16 mouse cellular contexts compared by ENCODE assay signal in the genomic region with DNA sequence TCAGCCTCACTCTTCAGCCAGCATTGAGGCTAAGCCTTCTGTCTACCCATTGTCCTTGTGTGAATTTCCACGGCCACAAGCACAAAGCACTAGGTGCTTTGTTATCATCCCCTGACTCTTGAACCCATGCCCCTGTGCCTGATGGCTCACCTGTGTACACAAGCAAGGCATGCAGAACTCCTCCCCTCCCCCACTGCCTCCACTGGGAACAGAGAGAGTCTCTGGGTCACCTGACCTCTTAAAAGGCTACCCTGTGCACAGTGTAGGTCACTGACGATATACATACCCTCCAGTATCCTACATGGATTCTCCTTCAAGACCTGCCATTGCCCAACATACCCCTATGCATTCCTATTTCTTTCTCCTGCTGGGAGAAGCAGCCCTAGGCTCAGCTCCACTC. TPM values are rescaled to one million over a fixed set of nuclear protein-coding genes. Genes with fewer than 3 reads are reported as not detected.
DNase-seq lines count a peak whose midpoint lies in the region; ATAC-seq and TF ChIP-seq lines count a peak whose summit lies in the region.
"Had no signal": no experiment of that assay in that cellular context is flagged by ENCODE, and none has a peak within 500 bp of the region (broad histone marks: within the 10 kb centered on the region; RNA-seq: fewer than 3 reads in every experiment).

No protein-coding gene starts in this region.

- H3K27me3 ChIP-seq in liver, postnatal 0 days (ENCODE audit: insufficient read depth, low read length): peaks cover 17% of the 10 kb centered on the region
- peaks cover 37% of the 10 kb centered on the region for H3K27me3 ChIP-seq in intestine, postnatal 0 days (replicated peaks; ENCODE audit: control insufficient read depth, insufficient read depth, low read length)
- H3K27me3 ChIP-seq in stomach, embryonic 16.5 days (ENCODE audit: control insufficient read depth, insufficient read depth, low read length): peaks cover 26% of the 10 kb centered on the region
- peaks cover 47% of the 10 kb centered on the region for H3K27me3 ChIP-seq in limb, embryonic 10.5 days (ENCODE audit: low read depth, poor library complexity, severe bottlenecking)

- peak; percentile 50 for DNase-seq in liver
- DNase-seq in liver, postnatal 0 days: no peak
- peak; percentile 52 to 72 for DNase-seq in kidney, postnatal 36 days
- DNase-seq in limb, embryonic 10.5 days (ENCODE audit: low spot score): no peak
- DNase-seq in cerebellum, adult 9-10 months: no peak
- DNase-seq: adrenal gland, adult 8-10 months; B cell, adult 2 months; cerebellum, postnatal 25 days; heart, postnatal 4 days; lung, postnatal 10 days had no signal

- no peak for ATAC-seq in liver, postnatal 0 days
- peak; percentile 14; the same call in 1 of the 2 replicates for ATAC-seq in intestine, postnatal 0 days
- ATAC-seq in stomach, embryonic 16.5 days (ENCODE audit: insufficient read depth, low FRiP score): no peak; the same call in 1 of the 2 replicates

- peaks cover 14% of the 10 kb centered on the region for H3K4me1 ChIP-seq in liver, postnatal 0 days (ENCODE audit: insufficient read depth)
- H3K4me1 ChIP-seq in intestine, postnatal 0 days (replicated peaks; ENCODE audit: control insufficient read depth, insufficient read depth, low read length): peaks cover 7% of the 10 kb centered on the region; the same call in 1 of the 2 replicates
- peaks cover 9% of the 10 kb centered on the region; the same call in 1 of the 2 replicates for H3K4me1 ChIP-seq in stomach, embryonic 16.5 days (ENCODE audit: control insufficient read depth, insufficient read depth, low read length)
- peaks cover 12% of the 10 kb centered on the region for H3K4me1 ChIP-seq in limb, embryonic 10.5 days

- H3K9me3 ChIP-seq in liver, postnatal 0 days (ENCODE audit: low read length): no peaks in the 10 kb centered on the region
- no peaks in the 10 kb centered on the region for H3K9me3 ChIP-seq in intestine, postnatal 0 days (ENCODE audit: control insufficient read depth)
- H3K9me3 ChIP-seq in stomach, embryonic 16.5 days (replicated peaks; ENCODE audit: control insufficient read depth, low read length): no peaks in the 10 kb centered on the region
- no peaks in the 10 kb centered on the region for H3K9me3 ChIP-seq in limb, embryonic 10.5 days (replicated peaks)
- H3K9me3 ChIP-seq: heart, embryonic 12.5 days; limb, embryonic 12.5 days; stomach, embryonic 15.5 days had no signal

- H3K9ac ChIP-seq in liver, postnatal 0 days (replicated peaks): no peak overlapping the region
- H3K9ac ChIP-seq in intestine, postnatal 0 days (ENCODE audit: low read depth, low read length): no peak overlapping the region
- no peak overlapping the region for H3K9ac ChIP-seq in stomach, embryonic 16.5 days (ENCODE audit: low read length)
- H3K9ac ChIP-seq: heart, embryonic 12.5 days; limb, embryonic 12.5 days; stomach, embryonic 15.5 days had no signal

- no peak overlapping the region for H3K27ac ChIP-seq in liver, postnatal 0 days (ENCODE audit: low read depth)
- peak overlapping the region; percentile 64 for H3K27ac ChIP-seq in intestine, postnatal 0 days (ENCODE audit: low read depth, low read length)
- H3K27ac ChIP-seq in stomach, embryonic 16.5 days (ENCODE audit: low read length): no peak overlapping the region; the same call in 1 of the 2 replicates
- H3K27ac ChIP-seq in limb, embryonic 10.5 days: no peak overlapping the region
- H3K27ac ChIP-seq: limb, embryonic 12.5 days; stomach, embryonic 15.5 days had no signal

- H3K4me3 ChIP-seq in liver, postnatal 0 days (ENCODE audit: low read depth, low read length): no peak overlapping the region
- H3K4me3 ChIP-seq in intestine, postnatal 0 days (ENCODE audit: low read depth, low read length): peak overlapping the region; percentile 12; the same call in 1 of the 2 replicates
- no peak overlapping the region for H3K4me3 ChIP-seq in stomach, embryonic 16.5 days (replicated peaks; ENCODE audit: low read length)
- H3K4me3 ChIP-seq in limb, embryonic 10.5 days: no peak overlapping the region
- H3K4me3 ChIP-seq: heart, embryonic 12.5 days; limb, embryonic 12.5 days; stomach, embryonic 15.5 days had no signal

- WGBS in liver, postnatal 0 days (ENCODE audit: insufficient replicate concordance): 48% methylated on average over 2 of the region's 2 CpGs
- WGBS in intestine, postnatal 0 days: 36% methylated on average over 2 of the region's 2 CpGs
- 49% methylated on average over 2 of the region's 2 CpGs for WGBS in stomach, embryonic 16.5 days
- WGBS in limb, embryonic 10.5 days: 79% methylated on average over 2 of the region's 2 CpGs

- H3K36me3 ChIP-seq in liver, postnatal 0 days (replicated peaks; ENCODE audit: insufficient read depth, low read length): no peaks in the 10 kb centered on the region
- H3K36me3 ChIP-seq in intestine, postnatal 0 days (ENCODE audit: control insufficient read depth, insufficient read depth): peaks cover 4% of the 10 kb centered on the region; the same call in 1 of the 2 replicates
- no peaks in the 10 kb centered on the region for H3K36me3 ChIP-seq in stomach, embryonic 16.5 days (ENCODE audit: control insufficient read depth, insufficient read depth, low read length)
- H3K36me3 ChIP-seq in limb, embryonic 10.5 days: no peaks in the 10 kb centered on the region
- H3K36me3 ChIP-seq: heart, embryonic 12.5 days; limb, embryonic 12.5 days had no signal

- H3K4me2 ChIP-seq in liver, postnatal 0 days (ENCODE audit: low read depth, low read length): no peak overlapping the region
- peak overlapping the region; percentile 48 for H3K4me2 ChIP-seq in intestine, postnatal 0 days (replicated peaks; ENCODE audit: low read depth)
- 0 out of 2 replicates have a peak overlapping the region, but pooled peaks have one; percentile 5 for H3K4me2 ChIP-seq in stomach, embryonic 16.5 days (ENCODE audit: low read depth, low read length)
- H3K4me2 ChIP-seq: heart, embryonic 12.5 days; limb, embryonic 12.5 days; stomach, embryonic 15.5 days had no signal

- no peak for TF ChIP-seq CTCF in liver, postnatal 0 days (IDR thresholded peaks at IDR 0.05; ENCODE audit: low read depth)
- no peak for TF ChIP-seq CTCF in intestine, postnatal 0 days (IDR thresholded peaks at IDR 0.05; ENCODE audit: low read depth)

- TF ChIP-seq EP300 in liver, postnatal 0 days (IDR thresholded peaks at IDR 0.05; ENCODE audit: low read depth): no peak

RNA-seq across cellular contexts. Expression of a gene that starts 4.2 kb away (rescaled TPM):
- 2.8 and 4.3 TPM in 2 replicates for polyA plus RNA-seq in liver, postnatal 0 days (2015; fragmentation: Nextera tagmentation; extraction: Ambion mirVana)
- polyA plus RNA-seq in intestine, postnatal 0 days (2015; fragmentation: Nextera tagmentation; extraction: Ambion mirVana): 18.3 and 22.1 TPM in 2 replicates
- polyA plus RNA-seq in stomach, embryonic 16.5 days (2015; fragmentation: Nextera tagmentation; extraction: Ambion mirVana): 47.3 and 57.5 TPM in 2 replicates
- polyA plus RNA-seq in limb, embryonic 10.5 days (2016; fragmentation: Nextera tagmentation; extraction: Ambion mirVana): 0.13 and 0.39 TPM in 2 replicates
- polyA plus RNA-seq: midbrain, postnatal 0 days had no signal

Comparison
In these comparisons a context has a peak if more than half of its experiments do, and no peak if none do; other contexts are left out.
1. DNase-seq: peak in liver (single experiment) and kidney, postnatal 36 days (2 of 2); none in liver, postnatal 0 days (single experiment), limb, embryonic 10.5 days (single experiment) and cerebellum, adult 9-10 months (single experiment).